Mouse (Mus musculus): Measurements from ENCODE around the gene Prokr1.

The Prokr1 gene

DNA sequence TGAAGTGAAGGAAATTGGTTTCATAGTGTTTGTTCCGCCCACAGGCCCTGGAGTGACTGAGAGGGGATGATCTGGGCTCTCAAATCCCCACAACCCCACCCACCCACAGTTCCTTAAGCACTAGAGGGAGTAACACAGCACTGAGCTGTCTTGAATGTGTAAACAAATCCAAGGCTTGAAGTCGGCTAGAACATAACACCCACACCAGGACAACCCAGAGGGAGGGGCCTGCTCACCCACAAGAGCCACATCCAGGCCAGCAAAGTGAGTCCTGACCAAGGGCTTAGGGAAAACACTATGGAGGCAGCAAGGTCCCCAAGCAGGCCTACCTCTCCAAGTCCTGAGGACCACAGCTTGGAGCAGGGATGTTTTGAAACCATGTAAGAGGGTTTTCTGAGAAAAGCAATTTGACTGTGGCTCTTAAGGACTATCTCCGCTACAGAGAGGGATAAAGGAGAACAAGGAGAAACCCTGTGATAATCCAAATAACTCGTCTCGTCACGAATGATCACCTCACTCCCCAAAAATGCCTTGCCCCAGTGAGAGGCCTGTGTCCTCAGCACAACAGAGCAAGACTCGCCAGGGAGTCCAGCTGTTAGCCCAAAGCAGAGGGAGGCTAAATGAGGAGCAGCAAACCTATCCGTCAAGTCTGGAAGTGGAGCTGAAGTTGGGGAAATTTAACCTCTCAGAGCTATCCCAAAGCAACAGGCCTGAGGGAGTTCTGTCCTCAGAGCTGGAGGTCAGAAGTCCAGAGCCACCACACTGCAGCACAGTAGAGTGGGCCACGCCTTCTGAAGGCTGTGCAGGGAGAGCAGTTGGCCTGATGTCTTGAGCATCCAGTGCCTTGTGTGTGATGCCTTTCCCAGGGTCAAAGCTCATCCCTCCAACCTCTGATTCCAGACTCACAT lies 22.6 kb downstream of the Prokr1 start:
- no peak for DNase-seq (ENCODE audit: low spot score)

DNA sequence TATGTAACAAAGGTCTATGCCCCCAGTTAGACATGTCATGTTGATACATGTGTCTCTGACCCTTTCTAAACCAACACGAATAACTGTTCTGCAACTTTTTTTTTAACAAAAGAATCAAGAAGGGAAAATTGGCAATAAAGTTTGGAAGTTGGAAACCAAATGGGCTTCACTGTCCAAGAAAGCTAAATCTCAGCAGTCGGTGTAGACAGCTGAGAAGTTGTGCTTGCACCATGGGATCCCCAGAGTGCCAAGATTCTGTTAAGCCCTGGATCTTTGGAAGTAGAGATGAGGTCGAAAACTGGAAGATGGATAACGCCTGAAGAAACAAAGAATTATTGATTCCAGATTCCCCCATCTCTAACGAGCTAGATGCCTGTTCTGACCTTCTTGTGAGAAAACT lies 25.4 kb downstream of the Prokr1 start:
- no peak for DNase-seq (ENCODE audit: low spot score)

DNA sequence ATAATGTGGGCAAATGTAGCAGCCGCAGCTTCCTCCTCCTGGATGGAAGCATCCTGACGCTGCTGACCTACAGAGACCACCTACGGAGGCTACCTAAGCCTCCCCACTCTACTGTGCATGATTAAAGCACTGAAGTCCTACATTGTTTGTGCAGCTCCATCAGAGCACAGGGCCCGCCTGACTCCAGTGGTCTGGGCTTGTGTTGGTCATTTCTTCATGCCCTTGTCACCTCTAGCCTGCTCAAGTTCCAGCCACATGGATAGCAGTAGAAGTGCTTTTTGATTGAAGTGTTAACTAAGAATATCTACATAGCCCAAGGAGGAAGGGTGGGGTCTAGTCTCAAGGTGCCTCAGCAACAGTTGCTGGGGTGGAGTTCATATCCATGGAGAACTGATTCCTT lies 26.2 kb downstream of the Prokr1 start:
- no peak for DNase-seq (ENCODE audit: low spot score)

GRCm38 (mm10) chr6:87553724-87554123 lies 36.8 kb downstream of the Prokr1 start:
- DNase-seq (ENCODE audit: low spot score): no peak

DNA sequence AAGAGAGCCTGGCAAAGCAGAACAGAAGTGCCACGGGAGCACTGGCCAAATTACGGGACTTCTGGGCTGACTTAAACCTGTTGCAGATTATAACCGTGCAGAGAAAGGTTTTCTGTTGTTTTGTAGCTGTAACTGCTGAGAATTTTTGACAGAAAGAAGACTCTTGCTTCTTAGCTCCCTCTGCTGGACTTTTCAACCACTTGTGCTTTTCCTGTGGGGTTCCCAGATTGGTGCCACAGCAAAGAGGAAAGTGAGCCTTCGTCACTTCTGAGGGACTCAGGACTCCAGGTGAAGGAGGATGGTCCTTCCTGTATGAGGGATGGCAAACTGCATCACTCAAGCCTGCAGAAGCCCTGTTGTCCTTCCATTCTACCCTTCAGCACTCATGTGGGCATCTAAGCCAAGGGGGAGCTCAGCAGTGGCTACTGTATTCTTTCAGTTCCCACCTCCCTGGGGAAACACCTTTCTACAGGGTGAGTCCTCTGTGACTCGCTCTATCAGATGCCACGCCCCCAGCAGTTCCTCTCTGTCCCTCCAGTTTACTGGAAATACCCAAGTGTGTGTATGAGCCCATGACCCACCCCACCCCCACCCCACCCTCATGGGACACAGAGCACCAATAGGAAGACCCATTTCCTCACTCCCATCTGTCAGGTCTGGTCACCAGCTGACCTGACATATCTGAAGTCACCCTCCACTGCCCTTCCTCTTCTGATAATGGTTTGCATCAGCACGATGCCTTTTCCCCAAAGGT lies 38.3 kb downstream of the Prokr1 start:
- DNase-seq (ENCODE audit: low spot score): no peak

- DNase-seq (ENCODE audit: low spot score): no peak
Measured at GRCm38 (mm10) chr6:87547836-87548235, 42.7 kb downstream of the Prokr1 start.

DNA sequence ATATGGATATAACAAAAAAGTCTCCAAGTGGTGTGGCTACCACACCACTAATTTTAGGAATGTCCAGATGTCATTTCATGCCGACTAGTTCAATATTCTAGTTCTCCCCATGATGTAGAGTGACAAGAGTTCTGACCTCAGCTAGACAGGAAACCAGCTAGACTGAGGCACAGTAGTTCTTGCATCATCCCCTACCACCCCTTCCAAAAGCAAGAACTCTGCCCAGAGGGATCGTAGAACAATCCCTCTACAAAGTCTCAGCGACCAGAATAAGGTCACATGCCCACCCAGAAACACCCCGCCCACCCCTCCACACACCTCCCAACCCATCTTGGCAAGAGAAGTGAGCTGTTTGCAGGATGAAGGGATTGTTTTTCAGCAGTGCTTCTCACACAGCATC lies 43.1 kb downstream of the Prokr1 start:
- DNase-seq (ENCODE audit: low spot score): no peak

- DNase-seq (ENCODE audit: low spot score): no peak
Measured at GRCm38 (mm10) chr6:87545331-87546217, 45.0 kb downstream of the Prokr1 start.

DNA sequence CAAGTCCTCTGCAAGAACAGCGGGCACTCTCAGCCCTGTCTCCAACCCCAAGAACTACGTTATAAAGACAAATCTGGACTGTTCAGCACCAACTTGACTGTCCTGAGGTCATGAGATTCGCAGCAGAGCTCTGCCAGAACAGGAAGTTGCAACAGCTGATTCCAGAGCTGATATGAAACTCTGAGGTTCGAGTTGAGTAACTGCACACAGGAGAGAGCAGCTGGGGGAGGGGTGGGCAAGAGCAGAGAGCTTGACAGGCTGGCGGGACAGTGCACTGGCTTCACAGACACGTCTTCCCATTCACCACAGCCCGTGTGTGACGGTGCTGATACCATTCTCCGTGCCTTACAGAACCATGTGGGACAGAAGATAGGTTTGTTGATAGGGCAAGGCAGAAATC lies 48.5 kb downstream of the Prokr1 start:
- peak; percentile 15 for DNase-seq (ENCODE audit: low spot score)

GRCm38 (mm10) chr6:87541171-87541571 lies 49.4 kb downstream of the Prokr1 start:
- no peak for DNase-seq (ENCODE audit: low spot score)

DNA sequence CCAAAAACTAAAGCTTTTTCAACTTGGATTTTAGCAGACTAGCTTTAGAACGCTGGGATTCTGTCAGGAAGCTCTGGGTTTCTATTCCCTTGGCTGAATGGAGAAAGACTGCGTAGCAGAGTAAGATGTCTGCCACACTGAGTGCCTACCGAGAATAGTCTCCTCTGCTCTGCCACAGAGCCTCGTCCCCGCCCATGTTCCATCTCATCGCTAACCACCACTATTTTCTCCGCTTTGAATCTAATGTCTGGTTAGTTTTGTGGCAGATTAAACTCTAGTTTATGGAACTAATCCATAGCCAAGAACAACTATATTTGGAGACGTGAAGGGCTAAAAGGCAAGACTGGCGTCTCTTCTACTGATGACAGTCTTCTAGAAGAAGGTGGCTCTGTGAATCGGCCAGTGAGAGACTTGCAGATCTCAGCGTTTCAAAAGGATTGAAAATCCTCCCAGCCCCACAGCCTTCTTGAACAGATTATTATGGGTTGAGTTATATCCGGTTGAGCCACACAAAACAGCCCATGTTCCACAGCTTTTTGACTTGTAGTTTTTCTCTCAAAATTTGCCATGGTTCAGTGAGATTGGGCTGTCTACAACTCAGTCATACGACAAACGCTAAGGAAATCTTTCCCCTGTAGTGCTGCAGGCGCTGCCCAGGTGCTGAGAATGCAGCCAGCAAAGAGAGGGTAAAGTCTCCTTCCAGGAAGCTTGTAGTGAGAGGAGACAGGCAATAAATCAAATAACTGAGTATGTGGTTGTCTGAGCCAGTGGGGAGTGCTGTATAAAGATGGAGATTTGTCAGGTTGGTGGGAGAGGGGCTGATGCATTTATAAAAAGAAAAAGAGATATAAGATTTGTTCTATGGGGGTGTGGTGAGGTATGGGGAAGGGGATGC lies 51.9 kb downstream of the Prokr1 start:
- no peak for DNase-seq (ENCODE audit: low spot score)

- no peak for DNase-seq (ENCODE audit: low spot score)
Measured at GRCm38 (mm10) chr6:87537678-87538077, 52.9 kb downstream of the Prokr1 start.

DNA sequence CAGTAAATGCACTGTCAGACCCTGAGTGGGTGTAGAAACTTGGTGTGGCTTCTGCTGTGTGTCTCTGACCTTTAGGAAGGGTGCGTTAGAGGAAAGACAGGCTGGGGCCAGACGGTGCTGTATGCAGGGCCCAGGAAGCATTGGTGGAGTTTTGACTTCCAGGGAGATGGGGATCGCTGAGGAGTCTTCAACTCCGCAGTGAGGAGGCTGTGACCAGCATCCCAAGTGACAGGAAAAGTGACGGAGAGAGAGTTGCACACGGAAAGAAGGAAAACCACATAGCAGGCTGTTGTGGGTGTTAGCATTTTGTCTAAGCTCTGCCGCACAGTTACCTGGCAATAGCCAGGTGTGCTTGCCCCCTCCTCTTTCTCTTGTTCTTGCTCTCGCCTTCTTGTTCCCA lies 54.3 kb downstream of the Prokr1 start:
- no peak for DNase-seq (ENCODE audit: low spot score)

GRCm38 (mm10) chr6:87535651-87536050 lies 54.9 kb downstream of the Prokr1 start:
- no peak for DNase-seq (ENCODE audit: low spot score)

DNA sequence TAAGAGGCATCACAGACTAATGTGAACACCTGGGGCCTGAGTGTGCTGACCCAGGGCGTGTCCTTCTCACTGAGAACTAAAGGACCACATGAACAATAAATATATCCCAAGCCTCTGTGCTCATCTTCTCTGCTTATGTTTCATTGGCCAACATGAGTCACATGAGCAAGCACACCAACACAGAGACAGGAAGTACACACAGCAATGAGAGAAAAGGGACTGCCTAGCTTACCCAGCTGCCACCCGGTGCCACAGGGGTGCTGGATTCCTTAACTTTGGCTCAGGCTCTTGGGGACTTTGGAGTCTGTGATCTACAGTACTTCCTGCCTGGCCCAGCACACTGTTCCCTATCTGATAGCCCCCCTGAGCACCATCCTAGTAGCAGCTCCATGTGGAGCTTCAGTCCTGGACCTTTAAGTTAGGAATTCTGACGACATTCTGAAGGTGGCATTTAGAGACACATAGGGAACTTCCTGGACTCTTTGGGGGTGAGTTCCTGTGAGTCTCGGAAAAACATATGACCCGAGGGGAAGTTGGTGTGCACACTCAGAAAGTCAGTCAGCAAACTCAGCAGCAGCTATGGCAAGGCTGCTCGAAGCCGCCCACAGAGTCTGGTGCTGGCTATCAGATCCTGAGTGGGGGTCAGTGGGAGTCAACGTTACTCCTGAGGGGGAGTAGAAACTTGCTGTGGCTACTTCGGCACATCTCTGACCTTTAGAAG lies 55.5 kb downstream of the Prokr1 start:
- no peak for DNase-seq (ENCODE audit: low spot score)

- DNase-seq (ENCODE audit: low spot score): peak; percentile 25
Measured at GRCm38 (mm10) chr6:87532953-87533710, 57.4 kb downstream of the Prokr1 start, which contains the start of gene Arhgap25. TSS of gene Arhgap25 (minus strand) at chr6:87533259.

GRCm38 (mm10) chr6:87531456-87532015 lies 59.0 kb downstream of the Prokr1 start:
- DNase-seq (ENCODE audit: low spot score): no peak

DNA sequence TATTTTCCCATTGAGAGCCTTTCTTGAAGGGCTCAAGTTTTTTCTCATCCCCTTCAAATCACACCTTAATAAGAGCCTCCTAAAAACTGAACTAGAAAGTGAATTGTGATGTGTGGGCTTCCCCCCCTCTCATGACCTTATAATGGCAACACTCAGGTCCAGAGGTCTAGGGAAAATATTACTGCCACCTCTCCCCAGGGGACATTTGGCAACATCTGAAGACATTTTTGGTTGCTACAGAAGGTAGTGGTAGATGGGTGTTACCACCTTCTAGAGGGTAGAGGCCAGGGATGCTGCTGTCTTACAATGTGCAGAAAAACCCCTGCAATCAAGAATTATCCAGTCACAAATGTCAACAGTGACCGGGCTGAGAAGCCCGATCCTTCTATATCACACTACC lies 60.2 kb downstream of the Prokr1 start:
- no peak for DNase-seq (ENCODE audit: low spot score)

Measured in ovary, postnatal 36 days (tissue).